Mouse (Mus musculus) naive thymus-derived CD4-positive, alpha-beta T cell, adult 2 months (primary cell): ENCODE results near the gene Tmem92.
"Not testable (repeated sequence)": the region's sequence is repeated elsewhere in the genome, so short reads cannot be mapped to it uniquely, and the experiment has no call there.

ENCODE experiments used
- DNase-seq: peaks from one replicate; pipeline ENCODE4 v3.0.0-alpha.2; 2011; ENCODE audit warnings: low read depth

The Tmem92 gene

GRCm38 (mm10) chr11:94782603-94783002, at the start of gene Tmem92:
Gene Tmem92, minus strand, starts transcription at chr11:94782703.
- DNase-seq: no peak

GRCm38 (mm10) chr11:94828966-94829365, 46.5 kb upstream of the Tmem92 start:
- DNase-seq: no peak

- DNase-seq: not testable (repeated sequence)
Observed at GRCm38 (mm10) chr11:94819427-94819826, 36.9 kb upstream of the Tmem92 start.

GRCm38 (mm10) chr11:94818946-94819345, 36.4 kb upstream of the Tmem92 start:
- not testable (repeated sequence) for DNase-seq

GRCm38 (mm10) chr11:94811537-94811936, 29.0 kb upstream of the Tmem92 start:
- not testable (repeated sequence) for DNase-seq

GRCm38 (mm10) chr11:94791700-94792099, 9.2 kb upstream of the Tmem92 start:
- DNase-seq: no peak

- DNase-seq: peak; percentile 68
Observed at GRCm38 (mm10) chr11:94785247-94785646, 2.7 kb upstream of the Tmem92 start.

GRCm38 (mm10) chr11:94774887-94775497, 7.5 kb downstream of the Tmem92 start:
- no peak for DNase-seq

GRCm38 (mm10) chr11:94773851-94774250, 8.7 kb downstream of the Tmem92 start:
- DNase-seq: peak; percentile 16

GRCm38 (mm10) chr11:94772363-94773055, 10.0 kb downstream of the Tmem92 start:
- no peak for DNase-seq

- DNase-seq: no peak
Observed at GRCm38 (mm10) chr11:94767241-94767640, 15.3 kb downstream of the Tmem92 start.

GRCm38 (mm10) chr11:94762775-94763174, 19.7 kb downstream of the Tmem92 start:
- no peak for DNase-seq

- DNase-seq: no peak
Observed at GRCm38 (mm10) chr11:94762281-94762680, 20.2 kb downstream of the Tmem92 start.

GRCm38 (mm10) chr11:94760799-94761198, 21.7 kb downstream of the Tmem92 start:
- no peak for DNase-seq

- no peak for DNase-seq
Observed at GRCm38 (mm10) chr11:94760364-94760763, 22.1 kb downstream of the Tmem92 start.

GRCm38 (mm10) chr11:94759916-94760315, 22.6 kb downstream of the Tmem92 start:
- no peak for DNase-seq

GRCm38 (mm10) chr11:94752946-94753713, 29.4 kb downstream of the Tmem92 start:
- DNase-seq: no peak

- DNase-seq: no peak
Observed at GRCm38 (mm10) chr11:94741732-94742272, 40.7 kb downstream of the Tmem92 start, which contains the start of gene Cdc34b. Gene Cdc34b, plus strand, starts transcription at chr11:94741782.

- DNase-seq: no peak
Observed at GRCm38 (mm10) chr11:94735746-94736145, 46.8 kb downstream of the Tmem92 start.

- peak; percentile 63 for DNase-seq
Observed at GRCm38 (mm10) chr11:94732773-94733172, 49.7 kb downstream of the Tmem92 start.

- no peak for DNase-seq
Observed at GRCm38 (mm10) chr11:94731229-94731628, 51.3 kb downstream of the Tmem92 start.

- peak; percentile 76 for DNase-seq
Observed at GRCm38 (mm10) chr11:94730261-94730660, 52.2 kb downstream of the Tmem92 start.
